Mouse (Mus musculus) Patski (cell line): ENCODE data around the gene Kbtbd8. TPM values are rescaled to one million over a fixed set of nuclear protein-coding genes. Genes with fewer than 3 reads are reported as not detected.
A peak's percentile ranks its signal among the peaks of the same experiment; 100 is the strongest.

Experiments used
- ATAC-seq: fragments of 100-300 bp; one replicate; pipeline ENCODE4 v1.8.0; 2021
- CTCF ChIA-PET: fragments of 350-600 bp; sonication (Branson Sonifier 250); formaldehyde crosslinking; loops from one replicate; lab custom pipeline; 2022; ENCODE audit warnings: inconsistent platforms; lab: Charles Lee
- POLR2A ChIA-PET: fragments of 350-600 bp; sonication (Branson Sonifier 250); formaldehyde crosslinking; loops from one replicate; lab custom pipeline; 2022; ENCODE audit warnings: antibody characterized with exemption, inconsistent platforms; lab: Charles Lee
- DNase-seq: peaks from one replicate; pipeline ENCODE4 v3.0.0-alpha.2; 2011; ENCODE audit warnings: low read depth, low spot score
- H3K27me3 ChIP-seq: fragments of 371-371 bp; one replicate; pipeline ENCODE4 v1.5.1; 2021
- CTCF ChIP-seq: fragments of 100-300 bp; IDR thresholded peaks from one replicate; pipeline ENCODE4 v1.5.1; 2021
- in situ Hi-C: fragments of 300-500 bp; cut with MboI; formaldehyde crosslinking; loops from 3 replicates; pipeline ENCODE4 v1.11.1; 2018; ENCODE audit warnings: low pct_unique_long_range_greater_than_20kb, mixed read lengths
- polyA plus RNA-seq: library from polyadenylated mRNA; unstranded; gene quantifications from one replicate; pipeline ENCODE4 v1.2.3, GENCODE M21; 2021

Kbtbd8 gene
- 1.1 TPM for polyA plus RNA-seq

GRCm38 (mm10) chr6:95116946-95117345 lies at the start of gene Kbtbd8:
TSS of gene Kbtbd8 (plus strand) at chr6:95117240.
- ChIA-PET CTCF (no interaction called here), POLR2A (no interaction called here)
- TF ChIP-seq CTCF, result no peak
- peaks cover 33% of the 10 kb centered on the region for H3K27me3 ChIP-seq
- DNase-seq (no peak), ATAC-seq (no peak)
- in situ Hi-C loops, result no loop called here

- in situ Hi-C loops, result no loop called here
- H3K27me3 ChIP-seq, result peaks cover 50% of the 10 kb centered on the region
- ChIA-PET POLR2A (no interaction called here), CTCF (no interaction called here)
- ATAC-seq, result no peak
- DNase-seq, result no peak
- TF ChIP-seq CTCF, result no peak
These were observed 47.3 kb upstream of the Kbtbd8 start for GRCm38 (mm10) chr6:95069753-95070152.

GRCm38 (mm10) chr6:95085276-95085675 lies 31.8 kb upstream of the Kbtbd8 start:
- CTCF ChIA-PET, result no interaction called here
- in situ Hi-C loops, result loop anchor here (25.0 kb wide), 1 partner anchor 1927 kb away; no protein-coding TSS in a partner anchor
- no peak for ATAC-seq
- POLR2A ChIA-PET, result interaction anchor here (0.6 kb wide), 1 partner anchor 529 kb away, joined by 3 read pairs; no protein-coding TSS in a partner anchor
- DNase-seq, result no peak
- no peak for TF ChIP-seq CTCF
- H3K27me3 ChIP-seq, result peaks cover 35% of the 10 kb centered on the region

- ChIA-PET CTCF (interaction anchor here (0.8 to 1.3 kb wide), 2 partner anchors 19 to 25 kb away, joined by 3 read pairs; no protein-coding TSS in a partner anchor), POLR2A (no interaction called here)
- no peak for DNase-seq
- in situ Hi-C loops, result loop anchor here (25.0 kb wide), 1 partner anchor 1925 kb away; no protein-coding TSS in a partner anchor
- TF ChIP-seq CTCF, result no peak
- H3K27me3 ChIP-seq, result peaks cover 41% of the 10 kb centered on the region
- ATAC-seq, result no peak
These were observed 29.7 kb upstream of the Kbtbd8 start for GRCm38 (mm10) chr6:95087154-95087846.

- in situ Hi-C loops, result loop anchor here (25.0 kb wide), 1 partner anchor 1924 kb away; no protein-coding TSS in a partner anchor
- no peak for ATAC-seq
- ChIA-PET CTCF (interaction anchor here (1.3 kb wide), 1 partner anchor 19 kb away, joined by 3 read pairs; no protein-coding TSS in a partner anchor), POLR2A (no interaction called here)
- no peak for DNase-seq
- H3K27me3 ChIP-seq, result peaks cover 43% of the 10 kb centered on the region
- TF ChIP-seq CTCF, result peak; percentile 56
These were observed 29.0 kb upstream of the Kbtbd8 start for GRCm38 (mm10) chr6:95088075-95088474.

DNA sequence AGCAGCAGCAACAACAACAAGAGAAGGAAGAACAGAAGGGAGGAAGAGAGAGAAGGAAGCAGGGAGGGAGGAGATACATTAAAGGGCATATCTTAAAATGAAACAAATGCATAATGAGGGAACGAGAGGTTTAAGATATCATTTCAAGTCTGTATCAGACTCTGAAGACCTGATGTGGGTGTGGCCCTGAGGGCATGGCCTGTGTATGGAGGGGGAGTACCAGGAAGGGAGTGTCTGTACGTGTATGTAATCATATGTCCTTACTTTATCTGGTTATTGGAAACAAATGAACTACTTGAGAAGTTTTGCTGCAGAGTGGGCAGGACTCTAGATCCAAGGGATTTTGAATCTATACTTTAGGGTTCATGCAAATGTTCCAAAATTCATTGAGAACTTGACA lies 22.3 kb upstream of the Kbtbd8 start:
- ChIA-PET POLR2A (no interaction called here), CTCF (no interaction called here)
- in situ Hi-C loops, result loop anchor here (25.0 kb wide), 1 partner anchor 1918 kb away; no protein-coding TSS in a partner anchor
- TF ChIP-seq CTCF, result no peak
- DNase-seq (no peak), ATAC-seq (no peak)
- peaks cover 63% of the 10 kb centered on the region for H3K27me3 ChIP-seq

GRCm38 (mm10) chr6:95098366-95099109 lies 18.5 kb upstream of the Kbtbd8 start:
- DNase-seq (no peak), ATAC-seq (peak; percentile 95)
- TF ChIP-seq CTCF, result peak; percentile 97
- POLR2A ChIA-PET, result no interaction called here
- in situ Hi-C loops, result loop anchor here (25.0 kb wide), 1 partner anchor 1914 kb away; no protein-coding TSS in a partner anchor
- CTCF ChIA-PET, result interaction anchor here (1.0 kb wide), 1 partner anchor 14 kb away, joined by 3 read pairs; no protein-coding TSS in a partner anchor
- H3K27me3 ChIP-seq, result peaks cover 54% of the 10 kb centered on the region

DNA sequence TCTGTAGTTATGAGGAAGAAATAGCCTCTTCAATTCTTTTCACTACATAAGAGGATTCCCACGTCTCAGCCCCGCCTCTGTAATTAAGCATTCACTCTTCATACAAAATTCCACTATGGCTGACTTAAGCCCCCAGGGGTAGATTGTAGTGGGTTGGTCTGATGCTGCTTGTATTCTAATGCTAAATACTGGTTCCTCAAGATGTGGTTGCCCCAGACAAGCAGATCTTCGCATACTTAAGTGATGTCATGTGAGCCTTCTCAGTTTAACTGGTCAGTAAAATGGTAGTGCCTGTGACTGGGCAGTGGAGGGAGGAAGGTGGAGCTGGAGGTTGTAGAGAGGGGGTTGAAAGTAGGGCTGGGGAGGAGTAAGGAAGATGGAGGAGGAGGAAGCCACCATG lies 13.3 kb upstream of the Kbtbd8 start:
- DNase-seq, result no peak

DNA sequence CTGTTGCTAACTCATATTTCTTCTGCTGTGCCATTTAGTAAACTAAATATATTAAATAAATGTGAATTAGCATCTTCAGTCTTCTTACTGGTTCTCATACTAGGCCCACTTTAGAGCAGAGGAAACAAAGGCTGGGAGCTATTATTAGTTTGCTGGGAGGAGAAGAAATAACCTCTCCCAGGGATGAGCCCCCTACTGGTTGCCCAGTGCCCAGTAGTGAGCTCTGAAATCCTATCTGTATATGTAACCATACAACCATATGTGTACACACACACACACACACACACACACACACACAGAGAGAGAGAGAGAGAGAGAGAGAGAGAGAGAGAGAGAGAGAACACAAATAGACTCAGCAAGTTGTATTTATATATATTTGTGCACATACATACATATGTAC lies 8.6 kb upstream of the Kbtbd8 start:
- H3K27me3 ChIP-seq, result peaks cover 66% of the 10 kb centered on the region
- peak; percentile 26 for TF ChIP-seq CTCF
- ATAC-seq, result no peak
- no peak for DNase-seq
- CTCF ChIA-PET, result interaction anchor here (0.6 kb wide), 1 partner anchor 109 kb away, joined by 3 read pairs; no protein-coding TSS in a partner anchor
- in situ Hi-C loops, result no loop called here
- POLR2A ChIA-PET, result interaction anchor here (0.6 to 1.0 kb wide), 2 partner anchors 13 to 531 kb away, joined by 3 read pairs; no protein-coding TSS in a partner anchor

More for the DNA sequence above, 13.3 kb upstream of the Kbtbd8 start:
- TF ChIP-seq CTCF, result no peak
- no peak for ATAC-seq
- in situ Hi-C loops, result no loop called here
- peaks cover 70% of the 10 kb centered on the region for H3K27me3 ChIP-seq
- ChIA-PET CTCF (no interaction called here), POLR2A (no interaction called here)

GRCm38 (mm10) chr6:95109691-95110450 lies 7.2 kb upstream of the Kbtbd8 start:
- in situ Hi-C loops, result no loop called here
- ChIA-PET CTCF (interaction anchor here (1.4 kb wide), 1 partner anchor 9 kb away, joined by 3 read pairs; no protein-coding TSS in a partner anchor), POLR2A (no interaction called here)
- ATAC-seq (no peak), DNase-seq (no peak)
- TF ChIP-seq CTCF, result no peak
- peaks cover 60% of the 10 kb centered on the region for H3K27me3 ChIP-seq
